Mouse (Mus musculus): ENCODE results near the gene Atp1a3. TPM values are rescaled to one million over a fixed set of nuclear protein-coding genes. Genes with fewer than 3 reads are reported as not detected.
"Not testable (repeated sequence)": the region's sequence is repeated elsewhere in the genome, so short reads cannot be mapped to it uniquely, and the experiment has no call there.

Gene Atp1a3
- 0.57 and 0.73 TPM in 2 replicates for polyA plus RNA-seq (2015; fragmentation: Nextera tagmentation; extraction: Ambion mirVana)

DNA sequence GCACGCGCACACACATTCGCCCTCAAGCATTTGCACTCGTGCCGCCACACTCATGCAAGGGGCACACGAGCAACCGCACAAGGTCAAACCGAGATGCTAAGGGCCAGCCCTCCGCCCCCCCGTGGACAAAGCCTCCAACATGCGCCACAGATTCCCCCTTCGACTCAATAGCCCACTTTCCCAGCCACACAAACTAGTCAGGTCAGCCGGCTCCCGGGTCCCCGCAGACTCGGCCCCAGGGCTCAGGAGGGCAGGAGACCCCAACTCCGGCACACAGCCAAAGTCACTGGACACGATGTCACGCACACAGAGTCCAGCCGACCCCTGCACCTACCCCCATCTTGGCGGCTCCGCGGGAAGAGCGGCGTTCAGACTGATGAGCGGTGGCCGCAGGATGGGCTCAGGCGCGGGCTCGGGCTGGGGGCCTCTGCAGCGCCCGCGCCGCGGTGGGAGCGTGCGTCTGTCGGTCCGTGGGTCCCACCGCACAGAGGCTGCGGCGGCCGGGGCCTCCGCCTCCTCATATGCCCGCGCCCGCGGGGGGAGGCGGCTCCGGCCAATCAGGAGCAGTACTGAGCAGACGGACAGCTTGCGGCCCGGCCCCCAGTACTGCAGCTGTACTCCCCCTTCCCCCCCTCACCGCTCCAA is at the start of gene Atp1a3:
Gene Atp1a3, minus strand, starts transcription at position 538 of the 645 bp plus-strand sequence.
- ATAC-seq (peak; percentile 47), DNase-seq (ENCODE audit: low spot score) (no peak)
- Histone ChIP-seq H3K9me3 (ENCODE audit: low read length) (no peaks in the 10 kb centered on the region), H3K4me1 (ENCODE audit: insufficient read depth, low read depth, low read length) (no peaks in the 10 kb centered on the region), H3K27ac (ENCODE audit: low read length) (no peak within 1 kb of the TSS), H3K27me3 (replicated peaks; ENCODE audit: insufficient read depth, low read length) (peaks cover 47% of the 10 kb centered on the region), H3K9ac (replicated peaks; ENCODE audit: low read depth) (no peak within 1 kb of the TSS), H3K4me2 (replicated peaks; ENCODE audit: low read depth, low read length) (peak within 1 kb of the TSS; percentile 32), H3K4me3 (ENCODE audit: low read depth, low read length) (peak within 1 kb of the TSS; percentile 10; the same call in 1 of the 2 replicates), H3K36me3 (ENCODE audit: insufficient read depth, low read length) (no peaks in the 10 kb centered on the region)
- TF ChIP-seq CTCF (IDR thresholded peaks at IDR 0.05) = no peak
- no peak for TF ChIP-seq EP300 (IDR thresholded peaks at IDR 0.05)
- WGBS = 4% methylated on average over 41 of the region's 54 CpGs

- no peaks in the 10 kb centered on the region for H3K36me3 ChIP-seq (ENCODE audit: insufficient read depth, low read length)
- no peak overlapping the region for H3K27ac ChIP-seq (ENCODE audit: low read length)
- WGBS = 72% methylated on average over 3 of the region's 3 CpGs
- no peak for ATAC-seq
- H3K4me2 ChIP-seq (replicated peaks; ENCODE audit: low read depth, low read length) = no peak overlapping the region
- H3K4me1 ChIP-seq (ENCODE audit: insufficient read depth, low read depth, low read length) = no peaks in the 10 kb centered on the region
- no peak overlapping the region for H3K4me3 ChIP-seq (ENCODE audit: low read depth, low read length)
- DNase-seq (ENCODE audit: low spot score) = no peak
- TF ChIP-seq CTCF (IDR thresholded peaks at IDR 0.05) = no peak
- TF ChIP-seq EP300 (IDR thresholded peaks at IDR 0.05) = no peak
- H3K9me3 ChIP-seq (ENCODE audit: low read length) = no peaks in the 10 kb centered on the region
- H3K27me3 ChIP-seq (replicated peaks; ENCODE audit: insufficient read depth, low read length) = no peaks in the 10 kb centered on the region
- H3K9ac ChIP-seq (replicated peaks; ENCODE audit: low read depth) = no peak overlapping the region
Observed at GRCm38 (mm10) chr7:25052587-25052986, 46.8 kb upstream of the Atp1a3 start.

GRCm38 (mm10) chr7:25049295-25049930 is 43.7 kb upstream of the Atp1a3 start:
- WGBS = 80% methylated on average over 16 of the region's 16 CpGs
- Histone ChIP-seq H3K4me3 (ENCODE audit: low read depth, low read length) (no peak overlapping the region), H3K27me3 (replicated peaks; ENCODE audit: insufficient read depth, low read length) (no peaks in the 10 kb centered on the region), H3K9me3 (ENCODE audit: low read length) (no peaks in the 10 kb centered on the region), H3K9ac (replicated peaks; ENCODE audit: low read depth) (no peak overlapping the region), H3K36me3 (ENCODE audit: insufficient read depth, low read length) (no peaks in the 10 kb centered on the region), H3K4me2 (replicated peaks; ENCODE audit: low read depth, low read length) (no peak overlapping the region), H3K27ac (ENCODE audit: low read length) (no peak overlapping the region), H3K4me1 (ENCODE audit: insufficient read depth, low read depth, low read length) (no peaks in the 10 kb centered on the region)
- DNase-seq (ENCODE audit: low spot score) (no peak), ATAC-seq (no peak)
- TF ChIP-seq EP300 (IDR thresholded peaks at IDR 0.05) (no peak), CTCF (IDR thresholded peaks at IDR 0.05) (no peak)

GRCm38 (mm10) chr7:25047363-25047762 is 41.6 kb upstream of the Atp1a3 start:
- Histone ChIP-seq H3K4me2 (replicated peaks; ENCODE audit: low read depth, low read length) (no peak overlapping the region), H3K9ac (replicated peaks; ENCODE audit: low read depth) (no peak overlapping the region), H3K36me3 (ENCODE audit: insufficient read depth, low read length) (0 out of 2 replicates have a peak, but pooled peaks cover 5% of the 10 kb centered on the region), H3K9me3 (ENCODE audit: low read length) (no peaks in the 10 kb centered on the region), H3K4me3 (ENCODE audit: low read depth, low read length) (no peak overlapping the region), H3K27me3 (replicated peaks; ENCODE audit: insufficient read depth, low read length) (no peaks in the 10 kb centered on the region), H3K4me1 (ENCODE audit: insufficient read depth, low read depth, low read length) (no peaks in the 10 kb centered on the region), H3K27ac (ENCODE audit: low read length) (no peak overlapping the region)
- WGBS = 81% methylated on average over 8 of the region's 8 CpGs
- DNase-seq (ENCODE audit: low spot score) = no peak
- no peak for ATAC-seq
- no peak for TF ChIP-seq EP300 (IDR thresholded peaks at IDR 0.05)

DNA sequence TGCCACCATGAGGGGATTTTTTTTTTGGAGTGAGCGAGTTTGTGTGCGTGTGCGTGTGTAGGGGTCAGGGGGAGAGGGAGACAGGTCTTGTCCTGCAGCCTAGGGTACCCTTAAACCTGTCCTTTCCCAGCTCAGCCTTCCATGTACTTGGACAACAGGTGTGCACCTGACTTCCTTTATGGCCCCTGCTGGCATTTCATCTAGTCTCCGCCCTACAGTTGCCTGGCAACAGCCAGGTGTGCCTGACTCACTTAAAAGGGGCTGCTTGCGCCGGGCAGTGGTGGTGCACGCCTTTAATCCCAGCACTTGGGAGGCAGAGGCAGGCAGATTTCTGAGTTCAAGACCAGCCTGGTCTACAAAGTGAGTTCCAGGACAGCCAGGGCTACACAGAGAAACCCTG is 38.8 kb upstream of the Atp1a3 start:
- ATAC-seq; H3K9me3 ChIP-seq (ENCODE audit: low read length); H3K36me3 ChIP-seq (ENCODE audit: insufficient read depth, low read length); H3K4me3 ChIP-seq (ENCODE audit: low read depth, low read length); H3K4me2 ChIP-seq (replicated peaks; ENCODE audit: low read depth, low read length); H3K4me1 ChIP-seq (ENCODE audit: insufficient read depth, low read depth, low read length); DNase-seq (ENCODE audit: low spot score); H3K9ac ChIP-seq (replicated peaks; ENCODE audit: low read depth); H3K27ac ChIP-seq (ENCODE audit: low read length); H3K27me3 ChIP-seq (replicated peaks; ENCODE audit: insufficient read depth, low read length): not testable (repeated sequence)
- 92% methylated on average over 7 of the region's 7 CpGs for WGBS

DNA sequence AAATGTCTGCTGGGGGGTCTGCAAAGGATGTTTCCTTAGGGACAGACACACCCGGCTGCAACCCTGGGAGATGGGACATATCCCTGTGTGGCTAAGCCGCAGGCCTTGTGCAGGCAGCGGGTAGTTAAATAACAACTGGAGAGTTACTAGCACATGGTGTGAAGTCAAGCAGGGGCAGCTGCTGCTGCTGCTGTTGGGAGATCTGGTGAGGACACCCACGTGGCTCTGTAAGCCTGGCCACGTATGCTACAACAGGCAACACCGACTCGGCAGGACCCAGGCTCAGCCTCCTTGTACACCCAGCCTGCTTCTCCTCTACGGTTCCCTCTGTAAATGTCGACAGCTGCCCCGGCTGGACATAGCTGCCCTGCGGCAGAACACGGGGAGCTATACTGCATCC is 36.2 kb upstream of the Atp1a3 start:
- H3K9ac ChIP-seq (replicated peaks; ENCODE audit: low read depth) = no peak overlapping the region
- DNase-seq (ENCODE audit: low spot score) = no peak
- no peak overlapping the region for H3K27ac ChIP-seq (ENCODE audit: low read length)
- no peak overlapping the region for H3K4me3 ChIP-seq (ENCODE audit: low read depth, low read length)
- H3K4me1 ChIP-seq (ENCODE audit: insufficient read depth, low read depth, low read length) = no peaks in the 10 kb centered on the region
- H3K4me2 ChIP-seq (replicated peaks; ENCODE audit: low read depth, low read length) = no peak overlapping the region
- no peaks in the 10 kb centered on the region for H3K27me3 ChIP-seq (replicated peaks; ENCODE audit: insufficient read depth, low read length)
- H3K9me3 ChIP-seq (ENCODE audit: low read length) = no peaks in the 10 kb centered on the region
- H3K36me3 ChIP-seq (ENCODE audit: insufficient read depth, low read length) = 0 out of 2 replicates have a peak, but pooled peaks cover 5% of the 10 kb centered on the region
- ATAC-seq = no peak
- no peak for TF ChIP-seq CTCF (IDR thresholded peaks at IDR 0.05)
- no peak for TF ChIP-seq EP300 (IDR thresholded peaks at IDR 0.05)
- WGBS = 84% methylated on average over 12 of the region's 12 CpGs
